Mouse (Mus musculus) layer of hippocampus, adult 2 months (tissue): ENCODE measurements around the gene Cyp2c23. TPM values are rescaled to one million over a fixed set of nuclear protein-coding genes. Genes with fewer than 3 reads are reported as not detected.

ENCODE experiments used
- DNase-seq, 2 experiments: peaks; one replicate each; pipeline ENCODE4 v3.0.0; 2022; ENCODE audit warnings: low spot score in 2 of 2
- H3K27ac ChIP-seq: fragments of 200-600 bp; 2 replicates; pipeline ENCODE4 v1.8.1; 2022
- H3K4me3 ChIP-seq: fragments of 200-600 bp; 2 replicates; pipeline ENCODE4 v1.8.1; 2022; ENCODE audit warnings: mild to moderate bottlenecking
- CTCF ChIP-seq: fragments of 200-600 bp; conservative IDR thresholded peaks from 2 replicates; pipeline ENCODE4 v1.8.1; 2022; ENCODE audit warnings: antibody characterized with exemption, mild to moderate bottlenecking, moderate library complexity
- long read RNA-seq, 2 experiments: library from polyadenylated mRNA; stranded (forward); transcript quantifications; one replicate each; pipeline ENCODE4 v2.0.0; 2021; ENCODE audit warnings: borderline mapping rate in 2 of 2
- total RNA-seq, 2 experiments: library from RNA; stranded (reverse); gene quantifications; 2 replicates each; pipeline ENCODE4 v1.2.3; 2021

Cyp2c23 gene
- total RNA-seq = not detected
- long read RNA-seq, experiment 1 = 0 reads
- long read RNA-seq, experiment 2 = 0 reads

DNA sequence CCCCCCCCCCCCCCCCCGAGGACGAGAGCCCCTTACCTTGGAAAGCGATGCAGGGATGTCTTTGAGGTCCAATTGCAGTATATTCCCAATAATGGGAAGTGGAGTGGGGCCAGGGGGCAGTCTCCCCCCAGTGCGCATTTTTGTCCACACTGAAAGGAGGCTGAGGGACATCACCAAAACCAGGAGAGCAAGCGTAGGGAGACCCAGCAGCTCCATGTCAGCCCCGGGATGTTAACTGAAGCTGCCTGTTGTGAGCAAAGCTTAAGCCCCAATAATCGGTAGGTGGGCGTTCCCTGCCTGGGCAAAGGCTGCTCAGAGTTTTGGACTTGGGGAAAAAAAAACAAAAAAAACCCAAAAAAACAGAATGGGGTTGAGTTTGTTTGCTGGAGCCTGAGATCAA is at the start of gene Cyp2c23:
TSS of gene Cyp2c23 (minus strand) at position 237 of the 400 bp plus-strand sequence.
- TF ChIP-seq CTCF = no peak
- no peak for DNase-seq
- no peak within 1 kb of the TSS for H3K27ac ChIP-seq
- no peak within 1 kb of the TSS for H3K4me3 ChIP-seq

DNA sequence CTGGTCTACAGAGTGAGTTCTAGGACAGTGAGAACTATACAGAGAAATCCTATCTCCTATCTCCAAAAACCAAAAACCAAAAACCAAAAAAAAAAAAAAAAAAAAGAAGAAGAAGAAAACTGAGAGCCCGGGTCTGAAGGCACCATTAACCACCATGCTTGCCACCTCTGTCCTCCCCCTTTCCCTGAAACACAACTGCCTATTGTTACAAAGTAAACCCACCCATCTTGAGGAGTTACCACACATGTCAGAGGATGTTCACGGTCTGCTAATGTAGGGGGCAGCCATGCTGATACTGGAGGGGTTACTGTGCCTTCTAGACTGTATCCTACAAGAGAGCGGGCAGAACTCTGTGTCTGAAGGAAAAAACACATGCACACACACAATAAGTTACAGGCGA is 48.0 kb upstream of the Cyp2c23 start:
- no peak overlapping the region for H3K27ac ChIP-seq
- no peak for TF ChIP-seq CTCF
- DNase-seq = no peak
- H3K4me3 ChIP-seq = no peak overlapping the region

DNA sequence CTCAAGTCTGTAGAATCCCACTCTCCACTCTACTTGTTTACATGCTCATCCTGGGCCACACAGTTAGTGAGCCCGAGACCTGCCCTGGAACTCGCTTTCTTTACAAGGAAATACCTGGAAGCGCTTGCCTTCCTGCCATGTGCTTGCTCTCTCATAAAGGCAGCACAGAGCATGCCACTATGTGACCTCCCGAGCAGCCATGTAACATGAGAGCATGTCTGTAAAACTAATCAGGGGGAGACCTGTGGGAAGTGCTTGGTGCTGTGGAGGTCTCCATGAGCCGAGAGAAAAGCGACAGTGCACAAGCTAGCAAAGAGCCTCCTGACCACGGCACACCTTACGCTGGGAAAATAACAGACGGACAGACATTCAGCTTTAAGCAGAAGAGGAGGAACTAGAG is 47.4 kb upstream of the Cyp2c23 start:
- H3K4me3 ChIP-seq = no peak overlapping the region
- no peak for TF ChIP-seq CTCF
- no peak overlapping the region for H3K27ac ChIP-seq
- DNase-seq = no peak

DNA sequence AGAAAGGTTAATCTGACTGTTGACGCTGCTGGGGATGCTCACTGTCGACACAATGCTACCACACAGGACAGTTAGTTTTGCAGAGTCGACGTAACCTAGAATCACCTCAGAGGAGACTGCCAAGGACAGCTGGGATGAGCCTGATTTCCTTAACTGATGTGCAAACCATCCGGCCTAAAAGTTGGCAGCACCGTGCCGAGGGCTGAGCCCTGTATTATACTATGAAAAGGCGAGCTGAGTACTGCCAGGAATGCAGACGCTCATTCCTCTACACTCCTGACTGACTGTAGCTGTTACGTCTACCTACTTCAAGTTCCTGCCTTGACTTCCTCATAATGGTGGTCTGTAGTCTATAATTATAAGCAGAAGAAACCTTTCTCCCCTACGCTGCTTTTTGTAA is 46.0 kb upstream of the Cyp2c23 start:
- no peak overlapping the region for H3K4me3 ChIP-seq
- no peak overlapping the region for H3K27ac ChIP-seq
- no peak for TF ChIP-seq CTCF
- no peak for DNase-seq

DNA sequence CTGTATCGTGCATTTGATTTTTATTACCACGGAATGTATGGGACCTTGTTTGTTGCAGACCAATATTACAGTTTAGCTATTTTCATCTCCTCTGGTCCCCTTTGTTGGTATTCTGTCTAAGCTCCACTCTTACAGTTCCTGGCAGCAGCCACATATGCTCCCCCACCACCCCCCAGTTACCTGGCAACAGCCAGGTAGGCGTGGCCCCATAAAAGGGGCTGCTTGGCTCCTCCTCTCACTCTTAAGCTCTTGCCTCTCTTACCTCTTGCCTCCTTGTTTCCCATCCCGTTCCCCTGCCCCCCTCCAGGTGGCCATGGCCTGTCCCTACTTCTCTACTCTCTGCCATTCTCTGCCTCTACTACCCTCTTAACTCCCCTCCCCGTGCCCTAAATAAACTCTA is 42.2 kb upstream of the Cyp2c23 start:
- H3K4me3 ChIP-seq = no peak overlapping the region
- TF ChIP-seq CTCF = no peak
- no peak overlapping the region for H3K27ac ChIP-seq
- DNase-seq = no peak

DNA sequence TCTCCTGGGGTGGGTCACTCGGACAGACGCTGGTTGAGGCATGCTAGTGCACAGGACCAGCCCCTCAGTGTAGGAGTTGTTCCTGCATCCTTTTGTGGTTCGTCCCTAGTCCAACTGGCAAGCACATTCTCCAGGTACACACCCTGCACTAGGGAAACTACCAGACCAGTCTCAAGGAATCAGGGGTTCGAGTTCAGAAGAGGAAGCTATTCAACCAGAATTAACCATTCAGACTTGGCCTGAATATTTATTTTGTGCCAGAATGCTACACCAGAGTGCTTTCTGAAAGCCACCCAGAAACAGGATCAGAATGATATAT is 40.9 kb upstream of the Cyp2c23 start:
- Histone ChIP-seq H3K27ac (peak overlapping the region; percentile 95), H3K4me3 (peak overlapping the region; percentile 80)
- no peak for TF ChIP-seq CTCF
- DNase-seq = no peak

DNA sequence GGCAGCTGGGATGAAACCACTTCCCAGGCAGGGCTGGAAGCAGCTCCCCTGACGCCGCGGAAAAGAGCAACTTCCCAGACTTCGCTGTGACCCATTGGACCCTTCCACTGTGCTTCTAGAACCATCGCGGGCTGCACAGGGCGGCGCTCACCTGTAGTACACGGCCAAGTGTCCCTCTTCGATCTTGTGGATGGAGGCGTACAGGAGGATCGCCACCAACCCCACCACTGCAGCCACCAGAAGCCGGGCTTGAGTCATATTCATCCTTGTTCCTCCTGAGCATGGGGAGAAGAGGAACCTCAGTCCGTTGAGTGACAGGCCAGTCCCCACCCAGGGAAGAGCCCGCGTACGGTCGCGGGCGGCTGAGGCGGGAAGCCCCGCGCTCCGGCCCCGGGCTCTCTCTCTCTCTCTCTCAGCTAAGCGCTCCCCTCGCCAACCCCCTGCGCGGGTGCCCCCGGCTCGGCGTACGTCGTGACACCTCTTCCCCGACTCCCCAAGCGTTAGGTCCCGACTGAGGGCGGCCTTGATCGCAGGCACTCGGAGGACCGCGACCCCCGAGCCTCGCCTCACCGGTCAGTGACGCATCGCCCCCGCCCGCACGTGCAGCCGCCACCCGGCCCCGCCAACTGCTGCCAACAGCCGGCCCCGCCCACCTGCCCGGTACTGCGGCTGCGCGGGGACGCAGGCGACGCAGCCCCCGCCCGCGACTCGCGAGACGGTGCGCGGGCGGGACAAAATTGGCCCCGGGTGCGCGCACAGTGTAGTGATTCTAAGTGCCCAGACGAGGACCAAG is 40.3 kb upstream of the Cyp2c23 start, which contains the start of gene Erlin1:
TSS of gene Erlin1 (minus strand) at position 665 of the 793 bp plus-strand sequence.
- no peak for TF ChIP-seq CTCF
- peak within 1 kb of the TSS; percentile 95 for H3K27ac ChIP-seq
- H3K4me3 ChIP-seq = peak within 1 kb of the TSS; percentile 80
- DNase-seq = peak; percentile 82 to 90

DNA sequence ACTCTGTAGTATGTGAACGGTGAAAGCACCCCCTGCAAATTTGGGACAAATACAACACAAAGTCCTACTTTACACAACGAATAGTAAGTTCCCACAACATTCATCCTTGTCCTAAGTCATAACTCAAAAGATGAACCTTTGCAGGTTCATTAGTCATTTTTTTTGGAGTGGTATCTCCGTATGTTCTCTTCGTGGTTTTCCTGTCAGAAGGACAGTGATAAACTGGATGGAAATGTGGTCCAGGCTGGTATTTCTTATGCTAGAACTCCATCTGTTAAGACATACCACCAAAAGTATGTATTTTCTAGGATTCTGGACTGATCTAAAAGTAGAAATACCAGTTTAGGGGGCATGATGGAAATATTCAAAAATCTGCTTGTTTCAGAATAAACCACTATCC is 39.2 kb upstream of the Cyp2c23 start:
- DNase-seq = no peak
- H3K27ac ChIP-seq = no peak overlapping the region
- H3K4me3 ChIP-seq = peak overlapping the region; percentile 80
- TF ChIP-seq CTCF = no peak

DNA sequence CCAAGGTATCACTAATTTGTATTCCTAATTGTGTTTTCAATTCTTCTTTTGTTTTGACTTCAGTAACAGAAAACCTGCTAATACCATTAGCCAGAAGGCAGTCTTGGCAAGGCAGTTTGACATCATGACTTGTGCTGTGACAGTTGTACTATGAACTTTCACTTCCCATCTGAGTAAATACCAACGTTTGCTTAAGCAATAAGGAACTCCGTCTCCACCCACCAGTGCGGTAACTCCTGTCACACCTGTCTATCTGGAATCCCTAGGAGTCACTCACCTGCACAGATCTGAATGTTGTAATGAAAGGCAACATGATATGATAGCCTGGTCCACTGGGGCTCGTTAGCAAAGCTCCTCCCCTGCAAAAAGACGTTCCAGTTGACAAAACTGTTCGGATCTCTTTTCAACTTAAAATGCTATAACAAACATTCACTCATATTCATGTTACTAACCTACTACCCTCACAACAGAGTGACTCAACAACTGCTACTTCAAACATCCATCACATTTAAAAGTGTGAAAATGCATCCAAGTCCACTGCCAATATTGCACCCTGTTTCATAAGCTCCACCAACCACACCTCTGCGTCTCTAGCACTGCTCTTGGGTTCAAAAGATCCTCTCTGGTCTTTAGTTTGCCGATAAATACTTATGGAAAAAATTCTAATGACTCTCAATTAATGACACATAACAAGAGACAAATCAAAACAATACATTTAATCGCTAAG is 38.5 kb upstream of the Cyp2c23 start:
- no peak overlapping the region for H3K27ac ChIP-seq
- no peak for TF ChIP-seq CTCF
- H3K4me3 ChIP-seq = peak overlapping the region; percentile 1; the same call in 1 of the 2 replicates
- no peak for DNase-seq

DNA sequence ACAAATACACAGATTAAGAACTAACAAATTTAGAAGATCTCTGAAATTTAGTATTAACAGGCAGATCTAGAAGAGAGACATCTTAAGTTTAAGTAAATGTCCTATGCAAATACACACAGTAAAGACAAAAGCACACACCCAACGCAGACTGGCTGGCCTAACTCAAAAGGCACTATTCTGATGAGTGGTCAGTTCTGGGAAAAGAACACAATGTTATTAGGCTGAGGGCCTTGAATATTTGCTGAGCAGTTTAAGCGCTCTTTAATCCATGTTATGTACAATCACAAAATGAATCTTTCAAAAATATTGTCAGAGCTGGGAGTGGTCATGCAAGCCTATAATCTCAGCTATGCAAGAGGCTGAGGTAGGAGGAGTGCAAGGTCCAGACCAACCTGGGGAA is 35.7 kb upstream of the Cyp2c23 start:
- DNase-seq = no peak
- TF ChIP-seq CTCF = no peak
- no peak overlapping the region for H3K27ac ChIP-seq
- no peak overlapping the region for H3K4me3 ChIP-seq

DNA sequence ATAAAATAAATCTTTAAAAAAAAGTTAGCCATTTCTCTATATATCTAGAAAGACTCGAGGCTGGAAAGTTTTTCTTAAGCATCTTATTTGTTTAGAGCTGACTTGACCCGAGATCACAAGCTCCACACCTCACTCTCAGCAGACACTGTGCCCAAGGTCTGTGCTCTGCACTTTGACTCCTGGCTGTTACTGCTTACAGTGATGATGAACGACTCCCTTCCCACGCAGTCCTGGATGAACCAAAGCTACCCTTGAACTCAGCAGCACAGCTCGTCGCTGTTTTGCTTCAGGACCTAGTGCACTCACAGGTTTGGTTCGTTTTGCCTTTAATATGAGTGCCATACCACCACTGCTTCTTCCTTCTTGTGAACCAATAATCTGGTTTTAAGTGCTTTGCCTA is 34.8 kb upstream of the Cyp2c23 start:
- no peak for TF ChIP-seq CTCF

DNA sequence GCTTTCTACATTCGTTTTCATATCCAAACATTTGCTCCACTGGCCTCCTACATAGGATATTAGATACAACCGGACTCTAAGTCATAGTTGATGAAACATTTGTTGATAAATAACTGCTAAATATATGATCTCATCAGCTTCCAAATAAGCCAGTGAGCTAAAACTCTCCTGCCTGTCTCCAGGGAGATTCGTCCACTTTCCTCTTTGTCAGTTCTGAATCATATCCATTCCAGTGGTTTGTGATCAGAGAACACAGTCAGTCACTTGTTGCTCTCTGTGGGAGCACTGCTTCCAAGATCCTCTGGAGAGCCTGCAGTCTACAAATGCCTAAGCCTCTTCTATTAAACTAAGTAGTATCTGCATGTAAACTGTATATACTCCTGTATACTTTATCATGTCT is 31.2 kb upstream of the Cyp2c23 start:
- H3K4me3 ChIP-seq = no peak overlapping the region
- no peak for DNase-seq
- TF ChIP-seq CTCF = no peak
- no peak overlapping the region for H3K27ac ChIP-seq

More for the DNA sequence above, 34.8 kb upstream of the Cyp2c23 start:
- Histone ChIP-seq H3K4me3 (no peak overlapping the region), H3K27ac (no peak overlapping the region)
- DNase-seq = no peak

DNA sequence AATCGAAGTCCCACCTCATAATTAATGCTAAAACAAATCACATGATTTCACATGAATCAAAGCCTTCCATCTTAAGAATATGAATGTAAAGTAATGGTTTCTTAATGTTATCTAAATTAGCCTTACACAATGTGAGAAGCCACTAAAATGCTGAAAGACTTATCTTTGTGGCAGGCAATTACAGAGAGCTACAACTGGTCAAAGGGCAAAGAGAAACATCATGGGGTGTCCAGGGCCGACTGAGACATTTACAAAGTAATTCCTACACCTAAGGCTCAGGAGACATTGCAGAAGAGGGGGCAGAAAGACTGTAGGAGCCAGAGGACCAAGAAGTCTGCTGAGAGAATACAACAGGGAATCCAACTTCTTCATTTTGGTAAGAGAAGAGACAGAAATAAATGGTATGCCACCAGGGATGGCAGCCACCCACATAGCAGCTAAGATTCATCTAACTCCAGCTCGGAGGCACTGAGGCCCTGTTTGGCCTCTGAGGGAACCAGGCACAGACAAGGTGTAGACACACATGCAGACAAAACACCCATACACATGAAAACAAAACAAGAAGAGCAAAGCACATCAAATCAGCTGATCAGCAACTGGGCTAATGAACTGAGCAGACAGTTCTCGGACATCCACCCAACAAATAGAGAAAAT is 26.3 kb upstream of the Cyp2c23 start:
- no peak for TF ChIP-seq CTCF
- H3K4me3 ChIP-seq = no peak overlapping the region
- DNase-seq = no peak
- H3K27ac ChIP-seq = no peak overlapping the region

DNA sequence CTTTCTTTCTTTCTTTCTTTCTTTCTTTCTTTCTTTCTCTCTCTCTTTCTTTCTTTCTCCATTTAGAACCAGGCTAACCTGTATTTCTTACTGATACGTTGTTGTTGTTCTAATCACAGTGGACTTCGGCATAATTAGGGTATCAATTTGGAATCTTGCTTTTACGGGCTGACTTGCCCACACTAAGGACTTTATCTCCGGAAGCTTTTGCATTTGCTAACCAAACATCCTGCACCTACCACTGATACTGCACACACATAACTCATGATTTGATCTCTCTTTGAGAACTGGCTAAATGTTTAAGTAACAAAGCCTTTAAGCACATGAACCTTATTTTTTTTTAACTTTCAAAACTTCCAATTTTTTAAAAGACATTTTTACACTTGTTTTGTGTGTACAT is 21.4 kb upstream of the Cyp2c23 start:
- Histone ChIP-seq H3K4me3 (no peak overlapping the region), H3K27ac (no peak overlapping the region)
- no peak for DNase-seq
- no peak for TF ChIP-seq CTCF
